Mouse (Mus musculus): Measurements from ENCODE around the gene Gm17727. TPM values are rescaled to one million over a fixed set of nuclear protein-coding genes. Genes with fewer than 3 reads are reported as not detected.
"Not testable (repeated sequence)": the region's sequence is repeated elsewhere in the genome, so short reads cannot be mapped to it uniquely, and the experiment has no call there.

Gm17727 gene
- not detected in 2 replicates for total RNA-seq (2014; rRNA removed; ENCODE audit: low replicate concordance)
- polyA plus RNA-seq (2015; fragmentation: Nextera tagmentation; extraction: Ambion mirVana) = not detected in 2 replicates

- Histone ChIP-seq H3K9me3 (replicated peaks; ENCODE audit: control insufficient read depth, low read length) (0 out of 2 replicates have a peak, but pooled peaks cover 7% of the 10 kb centered on the region), H3K36me3 (replicated peaks; ENCODE audit: control insufficient read depth, insufficient read depth, low read length) (no peaks in the 10 kb centered on the region), H3K4me3 (ENCODE audit: low read depth, low read length) (no peak within 1 kb of the TSS), H3K4me2 (ENCODE audit: low read depth, low read length) (no peak within 1 kb of the TSS), H3K9ac (replicated peaks; ENCODE audit: low read depth, low read length) (no peak within 1 kb of the TSS), H3K4me1 (ENCODE audit: control insufficient read depth, insufficient read depth) (no peaks in the 10 kb centered on the region), H3K27me3 (ENCODE audit: control insufficient read depth, insufficient read depth, low read length) (no peaks in the 10 kb centered on the region), H3K27ac (ENCODE audit: low read depth) (no peak within 1 kb of the TSS)
- 46% methylated on average over 3 of the region's 3 CpGs for WGBS
- ATAC-seq (ENCODE audit: insufficient read depth, low read depth) (no peak), DNase-seq (ENCODE audit: low spot score) (no peak)
- no peak for TF ChIP-seq EP300 (IDR thresholded peaks at IDR 0.05; ENCODE audit: low read depth)
- no peak for TF ChIP-seq CTCF (IDR thresholded peaks at IDR 0.05; ENCODE audit: low read depth)
Observed at GRCm38 (mm10) chr9:35778009-35778408, at the start of gene Gm17727. TSS of gene Gm17727 (minus strand) at chr9:35778109.

- WGBS = 92% methylated on average over 15 of the region's 15 CpGs
- not testable (repeated sequence) for H3K27ac ChIP-seq (ENCODE audit: low read depth); H3K4me3 ChIP-seq (ENCODE audit: low read depth, low read length)
Observed at GRCm38 (mm10) chr9:35817881-35818280, 40.0 kb upstream of the Gm17727 start.

GRCm38 (mm10) chr9:35798146-35798545, 20.2 kb upstream of the Gm17727 start:
- no peak for ATAC-seq (ENCODE audit: insufficient read depth, low read depth)
- TF ChIP-seq CTCF (IDR thresholded peaks at IDR 0.05; ENCODE audit: low read depth) (no peak), EP300 (IDR thresholded peaks at IDR 0.05; ENCODE audit: low read depth) (no peak)
- no peak for DNase-seq (ENCODE audit: low spot score)
- H3K27ac ChIP-seq (ENCODE audit: low read depth) = no peak overlapping the region
- no peaks in the 10 kb centered on the region for H3K4me1 ChIP-seq (ENCODE audit: control insufficient read depth, insufficient read depth)
- H3K36me3 ChIP-seq (replicated peaks; ENCODE audit: control insufficient read depth, insufficient read depth, low read length) = no peaks in the 10 kb centered on the region
- H3K4me2 ChIP-seq (ENCODE audit: low read depth, low read length) = no peak overlapping the region
- no peaks in the 10 kb centered on the region for H3K27me3 ChIP-seq (ENCODE audit: control insufficient read depth, insufficient read depth, low read length)
- H3K9me3 ChIP-seq (replicated peaks; ENCODE audit: control insufficient read depth, low read length) = peaks cover 10% of the 10 kb centered on the region; the same call in 1 of the 2 replicates
- no peak overlapping the region for H3K9ac ChIP-seq (replicated peaks; ENCODE audit: low read depth, low read length)
- H3K4me3 ChIP-seq (ENCODE audit: low read depth, low read length) = no peak overlapping the region

More at GRCm38 (mm10) chr9:35817881-35818280, 40.0 kb upstream of the Gm17727 start:
- not testable (repeated sequence) for H3K27me3 ChIP-seq (ENCODE audit: control insufficient read depth, insufficient read depth, low read length); ATAC-seq (ENCODE audit: insufficient read depth, low read depth); H3K4me1 ChIP-seq (ENCODE audit: control insufficient read depth, insufficient read depth); H3K9ac ChIP-seq (replicated peaks; ENCODE audit: low read depth, low read length); H3K9me3 ChIP-seq (replicated peaks; ENCODE audit: control insufficient read depth, low read length); H3K4me2 ChIP-seq (ENCODE audit: low read depth, low read length); H3K36me3 ChIP-seq (replicated peaks; ENCODE audit: control insufficient read depth, insufficient read depth, low read length); DNase-seq (ENCODE audit: low spot score)

DNA sequence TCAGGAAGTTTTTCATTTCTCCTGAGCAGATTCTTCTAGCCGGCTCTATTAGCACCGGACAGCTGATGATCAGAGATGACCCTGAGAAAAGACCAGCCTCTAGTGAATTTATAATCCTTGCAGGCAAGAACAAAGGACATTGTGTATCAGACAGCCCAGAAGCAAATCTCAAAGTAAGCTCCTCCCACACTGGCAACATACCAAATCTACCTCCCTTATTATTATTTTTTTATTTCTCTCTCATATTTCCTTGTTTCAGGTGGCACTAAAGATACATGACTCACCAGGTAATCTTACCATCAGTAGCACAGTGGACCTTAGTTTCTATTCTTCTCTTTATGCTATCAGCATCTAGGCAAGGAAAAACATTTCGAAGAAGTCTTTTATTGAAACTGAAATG, 12.1 kb upstream of the Gm17727 start, which contains the start of the genes Gm27235 and D730048I06Rik:
TSS of gene Gm27235 (minus strand) at position 101 of the 400 bp plus-strand sequence.
TSS of gene D730048I06Rik (minus strand) at position 112 of the 400 bp plus-strand sequence.
- no peaks in the 10 kb centered on the region for H3K36me3 ChIP-seq (replicated peaks; ENCODE audit: control insufficient read depth, insufficient read depth, low read length)
- H3K9ac ChIP-seq (replicated peaks; ENCODE audit: low read depth, low read length) = no peak within 1 kb of the TSS
- H3K4me3 ChIP-seq (ENCODE audit: low read depth, low read length) = no peak within 1 kb of the TSS
- no peak for TF ChIP-seq CTCF (IDR thresholded peaks at IDR 0.05; ENCODE audit: low read depth)
- TF ChIP-seq EP300 (IDR thresholded peaks at IDR 0.05; ENCODE audit: low read depth) = no peak
- ATAC-seq (ENCODE audit: insufficient read depth, low read depth) (no peak), DNase-seq (ENCODE audit: low spot score) (no peak)
- H3K27me3 ChIP-seq (ENCODE audit: control insufficient read depth, insufficient read depth, low read length) = no peaks in the 10 kb centered on the region
- no peaks in the 10 kb centered on the region for H3K4me1 ChIP-seq (ENCODE audit: control insufficient read depth, insufficient read depth)
- H3K9me3 ChIP-seq (replicated peaks; ENCODE audit: control insufficient read depth, low read length) = 0 out of 2 replicates have a peak, but pooled peaks cover 12% of the 10 kb centered on the region
- 84% methylated on average over 3 of the region's 3 CpGs for WGBS
- no peak within 1 kb of the TSS for H3K4me2 ChIP-seq (ENCODE audit: low read depth, low read length)
- no peak within 1 kb of the TSS for H3K27ac ChIP-seq (ENCODE audit: low read depth)

- H3K9me3 ChIP-seq (replicated peaks; ENCODE audit: control insufficient read depth, low read length) = no peaks in the 10 kb centered on the region
- no peak overlapping the region for H3K27ac ChIP-seq (ENCODE audit: low read depth)
- DNase-seq (ENCODE audit: low spot score) = no peak
- no peak for ATAC-seq (ENCODE audit: insufficient read depth, low read depth)
- H3K4me3 ChIP-seq (ENCODE audit: low read depth, low read length) = no peak overlapping the region
- H3K27me3 ChIP-seq (ENCODE audit: control insufficient read depth, insufficient read depth, low read length) = no peaks in the 10 kb centered on the region
- no peak overlapping the region for H3K4me2 ChIP-seq (ENCODE audit: low read depth, low read length)
- H3K36me3 ChIP-seq (replicated peaks; ENCODE audit: control insufficient read depth, insufficient read depth, low read length) = no peaks in the 10 kb centered on the region
- TF ChIP-seq CTCF (IDR thresholded peaks at IDR 0.05; ENCODE audit: low read depth) (no peak), EP300 (IDR thresholded peaks at IDR 0.05; ENCODE audit: low read depth) (no peak)
- no peak overlapping the region for H3K9ac ChIP-seq (replicated peaks; ENCODE audit: low read depth, low read length)
- H3K4me1 ChIP-seq (ENCODE audit: control insufficient read depth, insufficient read depth) = no peaks in the 10 kb centered on the region
Observed at GRCm38 (mm10) chr9:35756843-35757242, 21.1 kb downstream of the Gm17727 start.

DNA sequence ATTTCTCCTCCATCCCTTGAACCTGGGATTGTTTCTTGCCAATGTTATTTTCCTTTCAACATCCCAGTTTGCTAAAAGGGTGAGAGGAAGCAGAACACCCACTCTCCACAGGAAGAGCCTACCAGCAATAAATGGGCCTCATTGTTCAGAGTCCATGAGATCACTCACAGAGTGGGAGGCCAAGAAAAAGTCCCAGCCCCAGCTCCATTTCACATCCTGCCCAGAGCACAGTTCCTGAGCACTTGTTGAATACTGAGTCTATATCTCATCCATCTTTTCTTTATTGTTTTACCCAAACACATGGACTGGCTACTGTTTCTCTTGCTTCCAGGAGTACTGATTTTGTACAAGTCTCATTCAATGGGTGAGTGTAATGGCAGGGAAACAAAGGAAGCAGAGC, 37.2 kb downstream of the Gm17727 start, which contains the start of gene Gm17677:
TSS of gene Gm17677 (plus strand) at position 301 of the 400 bp plus-strand sequence.
- Histone ChIP-seq H3K4me3 (ENCODE audit: low read depth, low read length) (no peak within 1 kb of the TSS), H3K9me3 (replicated peaks; ENCODE audit: control insufficient read depth, low read length) (no peaks in the 10 kb centered on the region), H3K4me1 (ENCODE audit: control insufficient read depth, insufficient read depth) (no peaks in the 10 kb centered on the region), H3K36me3 (replicated peaks; ENCODE audit: control insufficient read depth, insufficient read depth, low read length) (no peaks in the 10 kb centered on the region), H3K4me2 (ENCODE audit: low read depth, low read length) (no peak within 1 kb of the TSS), H3K9ac (replicated peaks; ENCODE audit: low read depth, low read length) (no peak within 1 kb of the TSS), H3K27me3 (ENCODE audit: control insufficient read depth, insufficient read depth, low read length) (no peaks in the 10 kb centered on the region), H3K27ac (ENCODE audit: low read depth) (no peak within 1 kb of the TSS)
- no peak for TF ChIP-seq EP300 (IDR thresholded peaks at IDR 0.05; ENCODE audit: low read depth)
- no peak for TF ChIP-seq CTCF (IDR thresholded peaks at IDR 0.05; ENCODE audit: low read depth)
- DNase-seq (ENCODE audit: low spot score) (no peak), ATAC-seq (ENCODE audit: insufficient read depth, low read depth) (no peak)

Other genes starting within 250 kb of the Gm17727 start
- 0.27 TPM in 1 of 2 replicates, not detected in the other for gene Ddx25, start 219.6 kb downstream of the Gm17727 start, total RNA-seq (2014; rRNA removed; ENCODE audit: low replicate concordance)
- 0.14 and 0.18 TPM in 2 replicates for gene Ddx25, start 219.6 kb downstream of the Gm17727 start, polyA plus RNA-seq (2015; fragmentation: Nextera tagmentation; extraction: Ambion mirVana)
- 7.9 and 8.6 TPM in 2 replicates for gene Pus3, start 219.5 kb downstream of the Gm17727 start, total RNA-seq (2014; rRNA removed; ENCODE audit: low replicate concordance)
- 8.4 and 9.2 TPM in 2 replicates for gene Pus3, start 219.5 kb downstream of the Gm17727 start, polyA plus RNA-seq (2015; fragmentation: Nextera tagmentation; extraction: Ambion mirVana)
- not detected in 2 replicates for gene Pate2, start 207.8 kb downstream of the Gm17727 start, total RNA-seq (2014; rRNA removed; ENCODE audit: low replicate concordance)
- 0.10 and 0.30 TPM in 2 replicates for gene Pate2, start 207.8 kb downstream of the Gm17727 start, polyA plus RNA-seq (2015; fragmentation: Nextera tagmentation; extraction: Ambion mirVana)
- gene Hyls1, start 207.7 kb downstream of the Gm17727 start, total RNA-seq (2014; rRNA removed; ENCODE audit: low replicate concordance) = 2.9 and 8.8 TPM in 2 replicates
- 7.2 and 8.8 TPM in 2 replicates for gene Hyls1, start 207.7 kb downstream of the Gm17727 start, polyA plus RNA-seq (2015; fragmentation: Nextera tagmentation; extraction: Ambion mirVana)
- not detected in 2 replicates for gene Pate4, start 166.2 kb downstream of the Gm17727 start, total RNA-seq (2014; rRNA removed; ENCODE audit: low replicate concordance)
- gene Pate4, start 166.2 kb downstream of the Gm17727 start, polyA plus RNA-seq (2015; fragmentation: Nextera tagmentation; extraction: Ambion mirVana) = not detected in 2 replicates
- gene Pate3, start 129.9 kb downstream of the Gm17727 start, total RNA-seq (2014; rRNA removed; ENCODE audit: low replicate concordance) = not detected in 2 replicates
- gene Pate3, start 129.9 kb downstream of the Gm17727 start, polyA plus RNA-seq (2015; fragmentation: Nextera tagmentation; extraction: Ambion mirVana) = not detected in 2 replicates
- gene Pate1, start 90.7 kb downstream of the Gm17727 start, total RNA-seq (2014; rRNA removed; ENCODE audit: low replicate concordance) = not detected in 2 replicates
- not detected in 2 replicates for gene Pate1, start 90.7 kb downstream of the Gm17727 start, polyA plus RNA-seq (2015; fragmentation: Nextera tagmentation; extraction: Ambion mirVana)
- gene Gm17677, start 37.1 kb downstream of the Gm17727 start, total RNA-seq (2014; rRNA removed; ENCODE audit: low replicate concordance) = not detected in 2 replicates
- not detected in 2 replicates for gene Gm17677, start 37.1 kb downstream of the Gm17727 start, polyA plus RNA-seq (2015; fragmentation: Nextera tagmentation; extraction: Ambion mirVana)
- gene Gm27235, start 12.0 kb upstream of the Gm17727 start, total RNA-seq (2014; rRNA removed; ENCODE audit: low replicate concordance) = not detected in 2 replicates
- gene Gm27235, start 12.0 kb upstream of the Gm17727 start, polyA plus RNA-seq (2015; fragmentation: Nextera tagmentation; extraction: Ambion mirVana) = not detected in 2 replicates
- gene D730048I06Rik, start 12.0 kb upstream of the Gm17727 start, total RNA-seq (2014; rRNA removed; ENCODE audit: low replicate concordance) = not detected in 2 replicates
- gene D730048I06Rik, start 12.0 kb upstream of the Gm17727 start, polyA plus RNA-seq (2015; fragmentation: Nextera tagmentation; extraction: Ambion mirVana) = not detected in 2 replicates
- not detected in 2 replicates for gene 9230110F15Rik, start 66.0 kb upstream of the Gm17727 start, total RNA-seq (2014; rRNA removed; ENCODE audit: low replicate concordance)
- not detected in 2 replicates for gene 9230110F15Rik, start 66.0 kb upstream of the Gm17727 start, polyA plus RNA-seq (2015; fragmentation: Nextera tagmentation; extraction: Ambion mirVana)
- gene 9230113P08Rik, start 130.3 kb upstream of the Gm17727 start, total RNA-seq (2014; rRNA removed; ENCODE audit: low replicate concordance) = not detected in 2 replicates
- not detected in 2 replicates for gene 9230113P08Rik, start 130.3 kb upstream of the Gm17727 start, polyA plus RNA-seq (2015; fragmentation: Nextera tagmentation; extraction: Ambion mirVana)

All from heart, postnatal 0 days (tissue).